ENCODE assay signal across 25 mouse cellular contexts in the genomic region with DNA sequence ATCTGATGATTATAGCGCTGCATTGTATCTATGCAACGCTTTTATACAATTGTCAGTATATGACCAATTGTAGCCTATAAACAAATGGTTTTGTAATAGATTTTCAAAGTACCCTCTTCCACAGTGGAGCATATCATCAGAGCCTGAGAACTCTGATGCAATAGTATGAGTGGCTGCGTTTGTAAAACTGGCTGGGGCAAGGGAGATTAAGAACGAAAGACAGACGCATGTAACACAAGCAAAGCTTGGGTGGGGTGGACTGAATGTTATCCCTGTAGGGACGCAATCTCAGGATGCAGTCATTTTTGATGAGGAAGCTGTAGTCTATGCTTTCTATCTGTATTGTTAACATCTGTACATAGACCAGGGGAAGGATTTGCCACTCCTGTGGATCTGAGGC.
A peak's percentile ranks its signal among the peaks of the same experiment; 100 is the strongest.
DNase-seq lines count a peak whose midpoint lies in the region; ATAC-seq and TF ChIP-seq lines count a peak whose summit lies in the region.
"Had no signal": no experiment of that assay in that cellular context is flagged by ENCODE, and none has a peak within 500 bp of the region (broad histone marks: within the 10 kb centered on the region; RNA-seq: fewer than 3 reads in every experiment).

No protein-coding gene starts in this region.

- no peaks in the 10 kb centered on the region for H3K36me3 ChIP-seq in midbrain, embryonic 11.5 days (ENCODE audit: control insufficient read depth, insufficient read depth, low read length)
- H3K36me3 ChIP-seq in midbrain, postnatal 0 days (ENCODE audit: insufficient read depth, low read length), result no peaks in the 10 kb centered on the region
- H3K36me3 ChIP-seq in lung, embryonic 16.5 days (ENCODE audit: control insufficient read depth, insufficient read depth, low read length), result no peaks in the 10 kb centered on the region
- H3K36me3 ChIP-seq: forebrain, embryonic 10.5 days; heart, embryonic 10.5 days; heart, embryonic 13.5 days; hindbrain, embryonic 15.5 days had no signal

- H3K9me3 ChIP-seq in midbrain, embryonic 11.5 days (ENCODE audit: control insufficient read depth, low read length), result no peaks in the 10 kb centered on the region
- H3K9me3 ChIP-seq in midbrain, postnatal 0 days (ENCODE audit: low read length), result no peaks in the 10 kb centered on the region
- no peaks in the 10 kb centered on the region for H3K9me3 ChIP-seq in lung, embryonic 16.5 days (ENCODE audit: control insufficient read depth, low read length)
- H3K9me3 ChIP-seq: forebrain, embryonic 10.5 days; forebrain, embryonic 13.5 days; heart, embryonic 10.5 days; heart, embryonic 13.5 days; hindbrain, embryonic 15.5 days had no signal

- H3K27ac ChIP-seq in midbrain, embryonic 11.5 days (ENCODE audit: low read depth, low read length), result no peak overlapping the region
- H3K27ac ChIP-seq in midbrain, postnatal 0 days (ENCODE audit: low read depth, low read length), result no peak overlapping the region
- H3K27ac ChIP-seq in lung, embryonic 16.5 days (ENCODE audit: low read length), result peak overlapping the region; percentile 43; the same call in 1 of the 2 replicates
- H3K27ac ChIP-seq: forebrain, embryonic 10.5 days; forebrain, embryonic 13.5 days; gastrocnemius, adult 2 months; heart, embryonic 10.5 days; heart, embryonic 13.5 days; hindbrain, embryonic 15.5 days had no signal

- WGBS in midbrain, embryonic 11.5 days, result 84% methylated on average over 6 of the region's 6 CpGs
- 85% methylated on average over 6 of the region's 6 CpGs for WGBS in midbrain, postnatal 0 days
- WGBS in lung, embryonic 16.5 days, result 31% methylated on average over 6 of the region's 6 CpGs

- DNase-seq in midbrain, embryonic 11.5 days (ENCODE audit: low spot score, missing footprints), result peak; percentile 44
- no peak for DNase-seq in midbrain, postnatal 0 days (ENCODE audit: low spot score)
- DNase-seq in lung, postnatal 14 days, result peak; percentile 19
- DNase-seq in spleen, postnatal 36 days (ENCODE audit: low spot score in 2 of 2), result no peak
- no peak for DNase-seq in adrenal gland, adult 8-10 months
- DNase-seq in kidney, adult 8-10 months, result no peak
- DNase-seq: adrenal gland, postnatal 10 days; adrenal gland, postnatal 36 days; cerebellum, adult 18-20 months; cerebellum, adult 9-10 months; cerebellum, postnatal 14 days; forebrain, postnatal 0 days; gastrocnemius, adult 2 months; gastrocnemius, postnatal 14 days; heart, adult 18-20 months; heart, postnatal 14 days; heart, postnatal 4 days had no signal

- no peaks in the 10 kb centered on the region for H3K27me3 ChIP-seq in midbrain, embryonic 11.5 days (ENCODE audit: control insufficient read depth, insufficient read depth, low read length)
- H3K27me3 ChIP-seq in midbrain, postnatal 0 days (ENCODE audit: insufficient read depth, low read length), result no peaks in the 10 kb centered on the region
- no peaks in the 10 kb centered on the region for H3K27me3 ChIP-seq in lung, embryonic 16.5 days (ENCODE audit: control insufficient read depth, insufficient read depth, low read depth, low read length)
- H3K27me3 ChIP-seq: forebrain, embryonic 13.5 days; heart, embryonic 13.5 days; hindbrain, embryonic 15.5 days had no signal

- H3K4me2 ChIP-seq in midbrain, embryonic 11.5 days, result no peak overlapping the region
- no peak overlapping the region for H3K4me2 ChIP-seq in midbrain, postnatal 0 days (ENCODE audit: low read depth, low read length, poor library complexity, severe bottlenecking)
- no peak overlapping the region for H3K4me2 ChIP-seq in lung, embryonic 16.5 days (ENCODE audit: low read depth, low read length)
- H3K4me2 ChIP-seq: forebrain, embryonic 13.5 days; heart, embryonic 13.5 days; hindbrain, embryonic 15.5 days had no signal

- ATAC-seq in midbrain, embryonic 11.5 days (ENCODE audit: low FRiP score), result no peak
- no peak for ATAC-seq in midbrain, postnatal 0 days (ENCODE audit: low FRiP score)
- peak; percentile 55 for ATAC-seq in lung, embryonic 16.5 days (ENCODE audit: low read depth)
- ATAC-seq: activated CD4-positive, CD25-positive, alpha-beta regulatory T cell, adult 4 months; CD4-positive, CD25-positive, alpha-beta regulatory T cell, adult 4 months; forebrain, embryonic 13.5 days; forebrain, postnatal 0 days had no signal

- H3K4me1 ChIP-seq in midbrain, embryonic 11.5 days (ENCODE audit: control insufficient read depth, insufficient read depth, low read length), result no peaks in the 10 kb centered on the region
- no peaks in the 10 kb centered on the region for H3K4me1 ChIP-seq in midbrain, postnatal 0 days (ENCODE audit: insufficient read depth, low read length)
- peaks cover 22% of the 10 kb centered on the region for H3K4me1 ChIP-seq in lung, embryonic 16.5 days (replicated peaks; ENCODE audit: control insufficient read depth, insufficient read depth, low read length)
- H3K4me1 ChIP-seq: forebrain, embryonic 10.5 days; forebrain, embryonic 13.5 days; heart, embryonic 10.5 days; hindbrain, embryonic 15.5 days had no signal

- no peak for TF ChIP-seq CTCF in midbrain, postnatal 0 days (IDR thresholded peaks at IDR 0.05)

- no peak overlapping the region for H3K9ac ChIP-seq in midbrain, embryonic 11.5 days (ENCODE audit: low read length)
- H3K9ac ChIP-seq in midbrain, postnatal 0 days (replicated peaks; ENCODE audit: low read length, poor library complexity, severe bottlenecking), result no peak overlapping the region
- no peak overlapping the region for H3K9ac ChIP-seq in lung, embryonic 16.5 days (ENCODE audit: low read length)
- H3K9ac ChIP-seq: forebrain, embryonic 13.5 days; forebrain, postnatal 0 days; heart, embryonic 13.5 days; hindbrain, embryonic 15.5 days had no signal

- H3K4me3 ChIP-seq in midbrain, embryonic 11.5 days (ENCODE audit: low read depth, low read length), result no peak overlapping the region
- H3K4me3 ChIP-seq in midbrain, postnatal 0 days (ENCODE audit: low read depth, low read length), result no peak overlapping the region
- H3K4me3 ChIP-seq in lung, embryonic 16.5 days (ENCODE audit: low read length), result no peak overlapping the region
- H3K4me3 ChIP-seq: forebrain, embryonic 10.5 days; forebrain, embryonic 13.5 days; gastrocnemius, adult 2 months; heart, embryonic 10.5 days; heart, embryonic 13.5 days; hindbrain, embryonic 15.5 days had no signal

Comparison
In these comparisons a context has a peak if more than half of its experiments do, and no peak if none do; other contexts are left out.
1. DNase-seq: peak in midbrain, embryonic 11.5 days (single experiment) and lung, postnatal 14 days (single experiment); none in midbrain, postnatal 0 days (single experiment), spleen, postnatal 36 days (0 of 2), adrenal gland, adult 8-10 months (single experiment) and kidney, adult 8-10 months (0 of 2).